ENCODE assay signal across 30 mouse cellular contexts in genomic region chr4:134084999-134085398, GRCm38 (mm10). TPM values are rescaled to one million over a fixed set of nuclear protein-coding genes. Genes with fewer than 3 reads are reported as not detected.
DNase-seq lines count a peak whose midpoint lies in the region; ATAC-seq lines count a peak whose summit lies in the region.
"Had no signal": no experiment of that assay in that cellular context is flagged by ENCODE, and none has a peak within 500 bp of the region (broad histone marks: within the 10 kb centered on the region; RNA-seq: fewer than 3 reads in every experiment).

No protein-coding gene starts in this region.

- no peak overlapping the region for H3K27ac ChIP-seq in midbrain, embryonic 11.5 days (ENCODE audit: low read depth, low read length)
- H3K27ac ChIP-seq in midbrain, embryonic 10.5 days (replicated peaks) = no peak overlapping the region
- H3K27ac ChIP-seq: forebrain, embryonic 12.5 days; heart, embryonic 13.5 days; hindbrain, embryonic 14.5 days; intestine, embryonic 15.5 days; kidney, embryonic 15.5 days; limb, embryonic 13.5 days had no signal

- H3K9ac ChIP-seq in midbrain, embryonic 11.5 days (ENCODE audit: low read length) = no peak overlapping the region
- H3K9ac ChIP-seq: forebrain, embryonic 12.5 days; heart, embryonic 13.5 days; hindbrain, embryonic 14.5 days; intestine, embryonic 15.5 days; kidney, embryonic 15.5 days; limb, embryonic 13.5 days had no signal

- DNase-seq in CD4-positive, CD25-positive, alpha-beta regulatory T cell, adult 2 months (ENCODE audit: low read depth, low spot score) = peak; percentile 44
- peak; percentile 76 for DNase-seq in midbrain, embryonic 11.5 days (ENCODE audit: low spot score, missing footprints)
- no peak for DNase-seq in midbrain, embryonic 10.5 days (ENCODE audit: low spot score)
- peak; percentile 91 for DNase-seq in R1 (ENCODE audit: low read depth, low spot score)
- no peak for DNase-seq in cerebellum, postnatal 14 days
- no peak for DNase-seq in thymus, postnatal 25 days
- DNase-seq in heart, postnatal 10 days = no peak
- DNase-seq: adrenal gland, adult 2 months; cerebellum, adult 8-10 months; gastrocnemius, postnatal 10 days; heart, adult 18-20 months; heart, postnatal 36 days; kidney, postnatal 4 days; lung, postnatal 14 days; retina, postnatal 1 day; right cerebral cortex, postnatal 4 days had no signal

- no peak overlapping the region for H3K4me2 ChIP-seq in midbrain, embryonic 11.5 days
- H3K4me2 ChIP-seq: forebrain, embryonic 12.5 days; heart, embryonic 13.5 days; hindbrain, embryonic 14.5 days; intestine, embryonic 15.5 days; kidney, embryonic 15.5 days; limb, embryonic 13.5 days had no signal

- peaks cover 6% of the 10 kb centered on the region for H3K4me1 ChIP-seq in midbrain, embryonic 11.5 days (ENCODE audit: control insufficient read depth, insufficient read depth, low read length)
- H3K4me1 ChIP-seq in midbrain, embryonic 10.5 days = peaks cover 22% of the 10 kb centered on the region

- no peak overlapping the region for H3K4me3 ChIP-seq in midbrain, embryonic 11.5 days (ENCODE audit: low read depth, low read length)
- H3K4me3 ChIP-seq in midbrain, embryonic 10.5 days = no peak overlapping the region
- H3K4me3 ChIP-seq: forebrain, embryonic 12.5 days; heart, embryonic 13.5 days; intestine, embryonic 15.5 days; kidney, embryonic 15.5 days; limb, embryonic 13.5 days; megakaryocyte, embryonic 14.5 days had no signal

- H3K27me3 ChIP-seq in midbrain, embryonic 11.5 days (ENCODE audit: control insufficient read depth, insufficient read depth, low read length) = peaks cover 9% of the 10 kb centered on the region; the same call in 1 of the 2 replicates
- peaks cover 31% of the 10 kb centered on the region for H3K27me3 ChIP-seq in midbrain, embryonic 10.5 days (ENCODE audit: low read depth, poor library complexity, severe bottlenecking)
- H3K27me3 ChIP-seq: intestine, embryonic 15.5 days had no signal

- no peaks in the 10 kb centered on the region for H3K36me3 ChIP-seq in midbrain, embryonic 11.5 days (ENCODE audit: control insufficient read depth, insufficient read depth, low read length)
- H3K36me3 ChIP-seq in midbrain, embryonic 10.5 days = no peaks in the 10 kb centered on the region
- H3K36me3 ChIP-seq: forebrain, embryonic 12.5 days; heart, embryonic 13.5 days; kidney, embryonic 15.5 days; limb, embryonic 13.5 days had no signal

- H3K9me3 ChIP-seq in midbrain, embryonic 11.5 days (ENCODE audit: control insufficient read depth, low read length) = no peaks in the 10 kb centered on the region
- H3K9me3 ChIP-seq in midbrain, embryonic 10.5 days (replicated peaks) = no peaks in the 10 kb centered on the region
- H3K9me3 ChIP-seq: forebrain, embryonic 12.5 days; intestine, embryonic 15.5 days; kidney, embryonic 15.5 days had no signal

- no peak for ATAC-seq in CD4-positive, CD25-positive, alpha-beta regulatory T cell, adult 4 months
- no peak for ATAC-seq in midbrain, embryonic 11.5 days (ENCODE audit: low FRiP score)
- ATAC-seq: intestine, embryonic 15.5 days had no signal

- 85% methylated on average over 4 of the region's 4 CpGs for WGBS in midbrain, embryonic 11.5 days
- 83% methylated on average over 4 of the region's 4 CpGs for WGBS in midbrain, embryonic 10.5 days

- intact Hi-C loops in heart, postnatal 10 days (cut with DNase I) = loop anchor here (5.0 kb wide), 1 partner anchor 197 kb away; no protein-coding TSS in a partner anchor

RNA-seq across cellular contexts. Expression of gene Cd52, which starts 9.9 kb away (rescaled TPM):
- polyA plus RNA-seq in CD4-positive, CD25-positive, alpha-beta regulatory T cell, adult 4 months (2017; shearing (Covaris generic)) = 1,000 to 10,000 TPM; 2,918 to 3,094 TPM
- 4.3 and 4.7 TPM in 2 replicates for polyA plus RNA-seq in midbrain, embryonic 11.5 days (2014; fragmentation: Nextera tagmentation; extraction: Ambion mirVana)
- polyA plus RNA-seq in midbrain, embryonic 10.5 days (2016; fragmentation: Nextera tagmentation; extraction: Ambion mirVana) = 5.1 TPM in 2 replicates
- total RNA-seq in heart, postnatal 10 days (2021) = 1 to 10 TPM; 3.4 to 6.5 TPM

RNA-seq across cellular contexts. Expression of gene Ubxn11, which starts 17.4 kb away (rescaled TPM):
- polyA plus RNA-seq in CD4-positive, CD25-positive, alpha-beta regulatory T cell, adult 4 months (2017; shearing (Covaris generic)) = 10 to 100 TPM; 31.2 to 54.2 TPM
- 3.0 and 4.7 TPM in 2 replicates for polyA plus RNA-seq in midbrain, embryonic 11.5 days (2014; fragmentation: Nextera tagmentation; extraction: Ambion mirVana)
- polyA plus RNA-seq in midbrain, embryonic 10.5 days (2016; fragmentation: Nextera tagmentation; extraction: Ambion mirVana) = 4.8 and 6.5 TPM in 2 replicates
- 1 to 10 TPM; 2.0 to 2.3 TPM for total RNA-seq in heart, postnatal 10 days (2021)

RNA-seq across cellular contexts. Expression of gene Crybg2, which starts 24.4 kb away (rescaled TPM):
- 10 to 100 TPM; 20.9 to 28.2 TPM for polyA plus RNA-seq in CD4-positive, CD25-positive, alpha-beta regulatory T cell, adult 4 months (2017; shearing (Covaris generic))
- 0.89 and 0.98 TPM in 2 replicates for polyA plus RNA-seq in midbrain, embryonic 11.5 days (2014; fragmentation: Nextera tagmentation; extraction: Ambion mirVana)
- polyA plus RNA-seq in midbrain, embryonic 10.5 days (2016; fragmentation: Nextera tagmentation; extraction: Ambion mirVana) = 2.0 TPM in 2 replicates
- not detected for total RNA-seq in heart, postnatal 10 days (2021)
- total RNA-seq: common myeloid progenitor, adult 5-6 weeks; gastrocnemius, postnatal 10 days; heart, postnatal 36 days had no signal
- polyA plus RNA-seq: heart, embryonic 13.5 days had no signal

RNA-seq across cellular contexts. Expression of gene Zfp683, which starts 31.4 kb away (rescaled TPM):
- 1 to 10 TPM in 1 of 2 experiments, under 1 TPM in 1; 0.85 to 1.3 TPM for polyA plus RNA-seq in CD4-positive, CD25-positive, alpha-beta regulatory T cell, adult 4 months (2017; shearing (Covaris generic))
- polyA plus RNA-seq in midbrain, embryonic 11.5 days (2014; fragmentation: Nextera tagmentation; extraction: Ambion mirVana) = not detected in 2 replicates
- polyA plus RNA-seq in midbrain, embryonic 10.5 days (2016; fragmentation: Nextera tagmentation; extraction: Ambion mirVana) = not detected in 2 replicates
- not detected for total RNA-seq in heart, postnatal 10 days (2021)
- total RNA-seq: common myeloid progenitor, adult 5-6 weeks; gastrocnemius, postnatal 10 days; heart, adult 18-20 months; heart, postnatal 36 days; layer of hippocampus, postnatal 10 days; left cerebral cortex, postnatal 14 days had no signal
- polyA plus RNA-seq: embryonic facial prominence, embryonic 11.5 days; forebrain, embryonic 12.5 days; heart, embryonic 13.5 days; hindbrain, embryonic 14.5 days; intestine, embryonic 15.5 days; kidney, embryonic 15.5 days; limb, embryonic 13.5 days; liver, embryonic 16.5 days; neural tube, embryonic 11.5 days had no signal

RNA-seq across cellular contexts. Expression of gene Sh3bgrl3, which starts 43.6 kb away (rescaled TPM):
- 1,000 to 10,000 TPM in 1 of 2 experiments, 100 to 1,000 TPM in 1; 977 to 1,004 TPM for polyA plus RNA-seq in CD4-positive, CD25-positive, alpha-beta regulatory T cell, adult 4 months (2017; shearing (Covaris generic))
- polyA plus RNA-seq in midbrain, embryonic 11.5 days (2014; fragmentation: Nextera tagmentation; extraction: Ambion mirVana) = 308 and 312 TPM in 2 replicates
- 302 and 324 TPM in 2 replicates for polyA plus RNA-seq in midbrain, embryonic 10.5 days (2016; fragmentation: Nextera tagmentation; extraction: Ambion mirVana)
- 10 to 100 TPM; 69.9 to 74.6 TPM for total RNA-seq in heart, postnatal 10 days (2021)

Comparison
In these comparisons a context has a peak if more than half of its experiments do, and no peak if none do; other contexts are left out.
1. DNase-seq: peak in CD4-positive, CD25-positive, alpha-beta regulatory T cell, adult 2 months (single experiment), midbrain, embryonic 11.5 days (single experiment) and R1 (single experiment); none in midbrain, embryonic 10.5 days (single experiment), cerebellum, postnatal 14 days (0 of 2), thymus, postnatal 25 days (single experiment) and heart, postnatal 10 days (0 of 2).
2. RNA of gene Cd52, which starts 9.9 kb away (polyA plus RNA-seq): 2,918 to 3,094 TPM in CD4-positive, CD25-positive, alpha-beta regulatory T cell, adult 4 months; 5.1 TPM in midbrain, embryonic 10.5 days and 4.3 to 4.7 TPM in midbrain, embryonic 11.5 days; every median in the first group is over 100 times any median in the second.